Mouse (Mus musculus): ENCODE results near the gene Trim25.
"Not testable (repeated sequence)": the region's sequence is repeated elsewhere in the genome, so short reads cannot be mapped to it uniquely, and the experiment has no call there.

The Trim25 gene

GRCm38 (mm10) chr11:88994492-88994891, 4.7 kb upstream of the Trim25 start:
- no peak for ATAC-seq (ENCODE audit: low TSS enrichment)

- no peak for ATAC-seq (ENCODE audit: low TSS enrichment)
Observed at GRCm38 (mm10) chr11:88995616-88996015, 3.6 kb upstream of the Trim25 start.

GRCm38 (mm10) chr11:88996427-88996826, 2.7 kb upstream of the Trim25 start:
- no peak for ATAC-seq (ENCODE audit: low TSS enrichment)

GRCm38 (mm10) chr11:88997343-88997742, 1.8 kb upstream of the Trim25 start:
- ATAC-seq (ENCODE audit: low TSS enrichment): not testable (repeated sequence)

GRCm38 (mm10) chr11:88998406-88998805, 770 bp upstream of the Trim25 start:
- no peak for ATAC-seq (ENCODE audit: low TSS enrichment)

GRCm38 (mm10) chr11:88999723-89000526, 749 bp downstream of the Trim25 start:
- ATAC-seq (ENCODE audit: low TSS enrichment): no peak

- ATAC-seq (ENCODE audit: low TSS enrichment): no peak
Observed at GRCm38 (mm10) chr11:89000527-89000819, 1.3 kb downstream of the Trim25 start.

GRCm38 (mm10) chr11:89001569-89001968, 2.4 kb downstream of the Trim25 start:
- no peak for ATAC-seq (ENCODE audit: low TSS enrichment)

- ATAC-seq (ENCODE audit: low TSS enrichment): no peak
Observed at GRCm38 (mm10) chr11:89002068-89002467, 2.9 kb downstream of the Trim25 start.

GRCm38 (mm10) chr11:89002621-89003020, 3.4 kb downstream of the Trim25 start:
- ATAC-seq (ENCODE audit: low TSS enrichment): no peak

- no peak for ATAC-seq (ENCODE audit: low TSS enrichment)
Observed at GRCm38 (mm10) chr11:89003078-89003477, 3.9 kb downstream of the Trim25 start.

- no peak for ATAC-seq (ENCODE audit: low TSS enrichment)
Observed at GRCm38 (mm10) chr11:89003726-89004125, 4.5 kb downstream of the Trim25 start.

- ATAC-seq (ENCODE audit: low TSS enrichment): no peak
Observed at GRCm38 (mm10) chr11:89005473-89005872, 6.3 kb downstream of the Trim25 start.

- no peak for ATAC-seq (ENCODE audit: low TSS enrichment)
Observed at GRCm38 (mm10) chr11:89006404-89006803, 7.2 kb downstream of the Trim25 start.

GRCm38 (mm10) chr11:89007582-89007981, 8.4 kb downstream of the Trim25 start:
- no peak for ATAC-seq (ENCODE audit: low TSS enrichment)

- ATAC-seq (ENCODE audit: low TSS enrichment): no peak
Observed at GRCm38 (mm10) chr11:89009066-89009465, 9.9 kb downstream of the Trim25 start.

GRCm38 (mm10) chr11:89009496-89009895, 10.3 kb downstream of the Trim25 start:
- no peak for ATAC-seq (ENCODE audit: low TSS enrichment)

- no peak for ATAC-seq (ENCODE audit: low TSS enrichment)
Observed at GRCm38 (mm10) chr11:89012241-89012640, 13.1 kb downstream of the Trim25 start.

- no peak for ATAC-seq (ENCODE audit: low TSS enrichment)
Observed at GRCm38 (mm10) chr11:89017514-89018182, 18.5 kb downstream of the Trim25 start.

GRCm38 (mm10) chr11:89020681-89021305, 21.6 kb downstream of the Trim25 start:
- ATAC-seq (ENCODE audit: low TSS enrichment): no peak

- ATAC-seq (ENCODE audit: low TSS enrichment): no peak
Observed at GRCm38 (mm10) chr11:89021687-89022086, 22.5 kb downstream of the Trim25 start.

GRCm38 (mm10) chr11:89022120-89022731, 23.1 kb downstream of the Trim25 start:
- ATAC-seq (ENCODE audit: low TSS enrichment): no peak

- ATAC-seq (ENCODE audit: low TSS enrichment): no peak
Observed at GRCm38 (mm10) chr11:89023477-89023876, 24.3 kb downstream of the Trim25 start.

Data from frontal cortex, adult (tissue).